In the genomic region with DNA sequence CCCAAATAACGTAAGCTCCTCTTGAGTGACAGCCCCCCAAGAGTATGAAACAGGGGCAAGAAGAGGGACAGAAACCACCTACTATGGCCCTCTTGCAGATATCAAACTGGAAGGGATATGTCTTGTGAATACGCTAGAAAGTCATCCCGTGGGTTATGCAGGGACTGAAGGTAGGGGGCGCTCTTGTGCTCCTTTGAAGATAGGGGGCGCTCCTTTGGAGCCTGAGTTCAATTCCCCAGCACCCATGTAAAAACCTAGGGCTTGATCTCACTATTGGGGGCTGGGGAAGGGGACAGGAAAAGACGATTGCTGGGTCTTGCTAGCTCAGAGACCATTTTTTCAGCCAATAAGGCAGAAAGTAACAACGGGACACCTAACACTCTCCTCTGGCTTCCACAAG, we compare ENCODE assay signal across 20 mouse cellular contexts.
DNase-seq lines count a peak whose midpoint lies in the region; ATAC-seq and TF ChIP-seq lines count a peak whose summit lies in the region.
"Had no signal": no experiment of that assay in that cellular context is flagged by ENCODE, and none has a peak within 500 bp of the region (broad histone marks: within the 10 kb centered on the region; RNA-seq: fewer than 3 reads in every experiment).

No protein-coding gene starts in this region.

- H3K27me3 ChIP-seq in kidney, adult 2 months (replicated peaks; ENCODE audit: control insufficient read depth, insufficient read depth, low read length): no peaks in the 10 kb centered on the region
- H3K27me3 ChIP-seq in kidney, embryonic 15.5 days: no peaks in the 10 kb centered on the region
- no peaks in the 10 kb centered on the region for H3K27me3 ChIP-seq in liver, postnatal 0 days (ENCODE audit: insufficient read depth, low read length)
- H3K27me3 ChIP-seq: heart, embryonic 12.5 days; midbrain, embryonic 15.5 days had no signal

- TF ChIP-seq CTCF in kidney, adult 2 months (conservative IDR thresholded peaks at IDR 0.05; ENCODE audit: insufficient read depth, insufficient read length, low read depth, low read length): 0 out of 2 replicates have a peak, but pooled peaks have one; percentile 8
- TF ChIP-seq CTCF in bone marrow, adult 2 months (IDR thresholded peaks at IDR 0.05; ENCODE audit: control insufficient read depth, insufficient read depth, low read length): 0 out of 2 replicates have a peak, but pooled peaks have one; percentile 3
- TF ChIP-seq CTCF in liver, postnatal 0 days (IDR thresholded peaks at IDR 0.05; ENCODE audit: low read depth): peak; percentile 62

- WGBS in kidney, adult 2 months: 68% methylated on average over 7 of the region's 7 CpGs
- WGBS in kidney, embryonic 15.5 days: 59% methylated on average over 7 of the region's 7 CpGs
- 65% methylated on average over 7 of the region's 7 CpGs for WGBS in bone marrow, adult 2 months
- WGBS in liver, postnatal 0 days (ENCODE audit: insufficient replicate concordance): 54% methylated on average over 7 of the region's 7 CpGs

- ATAC-seq in kidney, embryonic 15.5 days (replicated peaks; ENCODE audit: low FRiP score): no peak
- ATAC-seq in liver, postnatal 0 days: no peak
- ATAC-seq: forebrain, embryonic 16.5 days; inflammation-experienced regulatory T-cells, adult 6 months; midbrain, embryonic 15.5 days had no signal

- H3K27ac ChIP-seq in kidney, adult 2 months (ENCODE audit: insufficient read depth, low read depth, low read length): no peak overlapping the region
- no peak overlapping the region for H3K27ac ChIP-seq in kidney, embryonic 15.5 days
- H3K27ac ChIP-seq in bone marrow, adult 2 months (ENCODE audit: control insufficient read depth, insufficient read depth, low read depth, low read length, poor library complexity): no peak overlapping the region
- H3K27ac ChIP-seq in liver, postnatal 0 days (ENCODE audit: low read depth): no peak overlapping the region
- H3K27ac ChIP-seq: limb, embryonic 10.5 days; midbrain, embryonic 15.5 days had no signal

- no peak overlapping the region for H3K9ac ChIP-seq in kidney, embryonic 15.5 days
- H3K9ac ChIP-seq in liver, postnatal 0 days (replicated peaks): no peak overlapping the region
- H3K9ac ChIP-seq: heart, embryonic 12.5 days; midbrain, embryonic 15.5 days had no signal

- H3K4me1 ChIP-seq in kidney, adult 2 months (ENCODE audit: control insufficient read depth, insufficient read depth, low read length): no peaks in the 10 kb centered on the region
- H3K4me1 ChIP-seq in kidney, embryonic 15.5 days: peaks cover 5% of the 10 kb centered on the region
- H3K4me1 ChIP-seq in bone marrow, adult 2 months (ENCODE audit: control insufficient read depth, insufficient read depth, low read length): peaks cover 1% of the 10 kb centered on the region; the same call in 1 of the 2 replicates
- H3K4me1 ChIP-seq in liver, postnatal 0 days (ENCODE audit: insufficient read depth): peaks cover 13% of the 10 kb centered on the region
- H3K4me1 ChIP-seq: midbrain, embryonic 15.5 days had no signal

- no peak overlapping the region for H3K4me2 ChIP-seq in kidney, embryonic 15.5 days
- no peak overlapping the region for H3K4me2 ChIP-seq in liver, postnatal 0 days (ENCODE audit: low read depth, low read length)
- H3K4me2 ChIP-seq: heart, embryonic 12.5 days; midbrain, embryonic 15.5 days had no signal

- H3K9me3 ChIP-seq in kidney, embryonic 15.5 days (replicated peaks): peaks cover 7% of the 10 kb centered on the region; the same call in 1 of the 2 replicates
- H3K9me3 ChIP-seq in liver, postnatal 0 days (ENCODE audit: low read length): no peaks in the 10 kb centered on the region
- H3K9me3 ChIP-seq: limb, embryonic 10.5 days; midbrain, embryonic 15.5 days had no signal

- DNase-seq in kidney, adult 2 months: no peak
- peak; percentile 12 for DNase-seq in thymus, postnatal 25 days
- DNase-seq in thymus, postnatal 36 days: no peak
- no peak for DNase-seq in liver, postnatal 0 days
- no peak for DNase-seq in heart, adult 8-10 months (ENCODE audit: low spot score)
- no peak for DNase-seq in embryo, embryonic 9.5 days (ENCODE audit: extremely low spot score)
- DNase-seq: adrenal gland, adult 2 months; gastrocnemius, postnatal 10 days; heart, postnatal 36 days; kidney, postnatal 10 days; layer of hippocampus, postnatal 36 days; lung, adult 2 months; right cerebral cortex, postnatal 25 days had no signal

- no peak for TF ChIP-seq POLR2A in kidney, adult 2 months (IDR thresholded peaks at IDR 0.05; ENCODE audit: low read depth, low read length)
- no peak for TF ChIP-seq POLR2A in bone marrow, adult 2 months (IDR thresholded peaks at IDR 0.05; ENCODE audit: borderline replicate concordance, control insufficient read depth, low read depth, low read length)

- no peak overlapping the region for H3K4me3 ChIP-seq in kidney, adult 2 months (ENCODE audit: insufficient read depth, low read depth, low read length)
- no peak overlapping the region for H3K4me3 ChIP-seq in kidney, embryonic 15.5 days (replicated peaks)
- H3K4me3 ChIP-seq in bone marrow, adult 2 months (replicated peaks; ENCODE audit: control insufficient read depth, low read depth, low read length): no peak overlapping the region
- H3K4me3 ChIP-seq in liver, postnatal 0 days (ENCODE audit: low read depth, low read length): no peak overlapping the region
- H3K4me3 ChIP-seq: heart, embryonic 12.5 days; limb, embryonic 10.5 days; midbrain, embryonic 15.5 days had no signal

- no peak for TF ChIP-seq EP300 in liver, postnatal 0 days (IDR thresholded peaks at IDR 0.05; ENCODE audit: low read depth)

- H3K36me3 ChIP-seq in kidney, adult 2 months (ENCODE audit: control insufficient read depth, insufficient read depth, low read length): no peaks in the 10 kb centered on the region
- H3K36me3 ChIP-seq in kidney, embryonic 15.5 days: no peaks in the 10 kb centered on the region
- H3K36me3 ChIP-seq in liver, postnatal 0 days (replicated peaks; ENCODE audit: insufficient read depth, low read length): no peaks in the 10 kb centered on the region
- H3K36me3 ChIP-seq: heart, embryonic 12.5 days; limb, embryonic 10.5 days; midbrain, embryonic 15.5 days had no signal

Comparison
In these comparisons a context has a peak if more than half of its experiments do, and no peak if none do; other contexts are left out.
1. CTCF ChIP-seq: peak in every context shown above with its lines; median percentile 62 in liver, postnatal 0 days; 8 in kidney, adult 2 months; 3 in bone marrow, adult 2 months.